In the genomic region with DNA sequence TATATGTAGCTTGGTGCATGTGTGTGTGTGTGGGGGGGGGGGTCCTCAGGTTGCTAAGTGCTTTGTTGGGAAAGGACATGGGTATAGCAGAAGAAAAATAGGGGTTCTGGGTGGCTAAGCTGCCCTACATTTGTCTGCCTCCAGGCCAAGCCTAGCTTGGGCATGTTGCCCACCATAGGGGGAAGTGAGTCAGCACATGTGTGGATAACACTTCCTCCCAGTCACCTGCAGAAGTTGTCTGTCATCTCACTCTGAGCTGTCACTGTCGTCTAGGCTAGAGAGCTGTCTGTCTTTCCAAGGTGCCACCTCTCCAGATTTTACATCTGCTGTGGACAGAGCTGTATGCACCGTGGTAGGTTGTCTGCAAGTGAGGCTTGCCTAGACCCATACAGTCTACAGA, we compare ENCODE assay signal across 20 mouse cellular contexts.
DNase-seq lines count a peak whose midpoint lies in the region; ATAC-seq lines count a peak whose summit lies in the region.
"Had no signal": no experiment of that assay in that cellular context is flagged by ENCODE, and none has a peak within 500 bp of the region (broad histone marks: within the 10 kb centered on the region; RNA-seq: fewer than 3 reads in every experiment).

No protein-coding gene starts in this region.

- DNase-seq in cerebellum, postnatal 10 days = peak; percentile 15 to 27
- no peak for DNase-seq in cerebellum, adult 9-11 months
- peak; percentile 5 for DNase-seq in right cerebral cortex, adult 18-20 months
- no peak for DNase-seq in right cerebral cortex, adult 2 months (ENCODE audit: low spot score in 2 of 2)
- DNase-seq in c-Kit-positive CD71-negative TER-119-negative erythroid progenitor cells, embryonic 14.5 days (ENCODE audit: low read depth) = peak; percentile 6
- no peak for DNase-seq in lung, postnatal 10 days
- DNase-seq: adrenal gland, postnatal 14 days; cerebellum, adult 9-10 months; gastrocnemius, postnatal 14 days; heart, adult 11 months; kidney, adult 9 months; kidney, postnatal 14 days; layer of hippocampus, adult 9-11 months; liver; lung, embryonic 14.5 days; thymus, adult 2 months; thymus, postnatal 36 days had no signal

- ATAC-seq in megakaryocyte progenitor cell, adult 5-6 weeks (replicated peaks; ENCODE audit: poor library complexity) = peak; percentile 86
- ATAC-seq in inflammation-experienced regulatory T-cells, adult 6 months = no peak
- ATAC-seq: intestine, postnatal 0 days had no signal

Comparison
In these comparisons a context has a peak if more than half of its experiments do, and no peak if none do; other contexts are left out.
1. DNase-seq: peak in cerebellum, postnatal 10 days (2 of 2), right cerebral cortex, adult 18-20 months (single experiment) and c-Kit-positive CD71-negative TER-119-negative erythroid progenitor cells, embryonic 14.5 days (single experiment); none in cerebellum, adult 9-11 months (single experiment), right cerebral cortex, adult 2 months (0 of 2) and lung, postnatal 10 days (single experiment).